Mouse (Mus musculus): Measurements from ENCODE around the gene Gm10518.

DNA sequence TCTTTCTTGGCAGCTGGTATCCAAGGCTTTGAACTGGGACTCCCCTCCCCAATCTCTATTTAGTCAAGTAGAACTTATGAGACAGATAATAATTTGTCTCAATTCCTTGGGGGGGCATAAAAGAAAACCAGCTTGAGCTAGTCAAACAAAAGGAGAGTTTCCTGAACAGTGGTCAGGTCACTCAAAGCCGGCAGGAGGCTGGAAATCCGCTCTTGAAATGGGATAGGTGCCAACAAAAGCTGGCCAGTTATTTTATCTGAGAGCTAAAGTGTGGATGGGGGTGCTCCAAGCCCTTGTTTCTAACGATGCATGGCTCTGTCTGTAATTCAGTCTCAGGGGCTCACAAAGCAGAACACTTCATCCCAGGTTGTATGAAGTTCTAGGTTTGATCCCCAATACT, 40.8 kb downstream of the Gm10518 start:
- no peak for TF ChIP-seq POLR2A (IDR thresholded peaks at IDR 0.05; ENCODE audit: borderline replicate concordance, insufficient read depth, low read length)
- TF ChIP-seq CTCF (IDR thresholded peaks at IDR 0.05; ENCODE audit: borderline replicate concordance, insufficient read depth, low read depth, low read length) = no peak

All from cerebellum, adult 2 months (tissue).